Mouse (Mus musculus) liver, embryonic 14.5 days (tissue): ENCODE results near the gene Slc38a2.

Source experiments
- CTCF ChIP-seq: IDR thresholded peaks from 2 replicates; pipeline ENCODE4 v1.5.1; 2016; ENCODE audit warnings: antibody characterized with exemption, low read depth, control low read depth
- EP300 ChIP-seq: IDR thresholded peaks from 2 replicates; pipeline ENCODE4 v1.6.1; 2016; ENCODE audit warnings: antibody characterized with exemption, low read depth

- no peak for TF ChIP-seq CTCF
- no peak for TF ChIP-seq EP300
Measured at GRCm38 (mm10) chr15:96694988-96695387, 4.5 kb downstream of the Slc38a2 start.
